In the genomic region with DNA sequence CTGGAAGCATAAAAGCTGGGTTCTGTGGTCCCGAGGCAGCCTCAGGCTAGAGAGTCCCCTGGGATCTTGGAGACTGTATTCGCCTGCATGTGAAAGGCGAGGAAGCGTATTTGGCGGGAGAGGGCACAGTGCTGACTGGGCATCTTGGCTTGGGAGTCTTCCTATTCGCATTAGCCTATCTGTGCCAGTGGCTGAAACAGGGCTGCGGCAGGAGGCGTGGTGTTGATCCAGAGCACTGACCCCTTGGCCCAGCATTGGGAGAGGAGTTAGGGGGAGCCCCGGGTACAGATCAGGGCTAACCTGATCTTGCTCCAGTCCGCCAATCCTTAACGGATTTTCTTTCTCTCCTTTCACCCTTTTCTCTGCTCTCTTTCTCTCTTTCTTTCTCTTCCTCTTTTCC, we compare ENCODE assay signal across 8 mouse cellular contexts. TPM values are rescaled to one million over a fixed set of nuclear protein-coding genes. Genes with fewer than 3 reads are reported as not detected.
A peak's percentile ranks its signal among the peaks of the same experiment; 100 is the strongest.
DNase-seq lines count a peak whose midpoint lies in the region; ATAC-seq lines count a peak whose summit lies in the region.
"Had no signal": no experiment of that assay in that cellular context is flagged by ENCODE, and none has a peak within 500 bp of the region (broad histone marks: within the 10 kb centered on the region; RNA-seq: fewer than 3 reads in every experiment).

No protein-coding gene starts in this region.

- H3K27me3 ChIP-seq in lung, embryonic 16.5 days (ENCODE audit: control insufficient read depth, insufficient read depth, low read depth, low read length): peaks cover 22% of the 10 kb centered on the region
- H3K27me3 ChIP-seq in hindbrain, embryonic 14.5 days (ENCODE audit: control insufficient read depth, insufficient read depth, low read length): no peaks in the 10 kb centered on the region

- no peak overlapping the region for H3K27ac ChIP-seq in lung, embryonic 16.5 days (ENCODE audit: low read length)
- peak overlapping the region; percentile 86 for H3K27ac ChIP-seq in hindbrain, embryonic 14.5 days

- H3K9ac ChIP-seq in lung, embryonic 16.5 days (ENCODE audit: low read length): no peak overlapping the region
- H3K9ac ChIP-seq in hindbrain, embryonic 14.5 days: peak overlapping the region; percentile 92

- 10% methylated on average over 11 of the region's 11 CpGs for WGBS in lung, embryonic 16.5 days
- WGBS in hindbrain, embryonic 14.5 days: 4% methylated on average over 11 of the region's 11 CpGs

- H3K36me3 ChIP-seq in lung, embryonic 16.5 days (ENCODE audit: control insufficient read depth, insufficient read depth, low read length): no peaks in the 10 kb centered on the region
- H3K36me3 ChIP-seq in hindbrain, embryonic 14.5 days (replicated peaks; ENCODE audit: control insufficient read depth, insufficient read depth): no peaks in the 10 kb centered on the region

- ATAC-seq in lung, embryonic 16.5 days (ENCODE audit: low read depth): no peak
- peak; percentile 73 for ATAC-seq in hindbrain, embryonic 14.5 days (ENCODE audit: low FRiP score)

- H3K4me3 ChIP-seq in lung, embryonic 16.5 days (ENCODE audit: low read length): no peak overlapping the region
- H3K4me3 ChIP-seq in hindbrain, embryonic 14.5 days (replicated peaks; ENCODE audit: low read length): peak overlapping the region; percentile 60

- no peaks in the 10 kb centered on the region for H3K9me3 ChIP-seq in lung, embryonic 16.5 days (ENCODE audit: control insufficient read depth, low read length)
- no peaks in the 10 kb centered on the region for H3K9me3 ChIP-seq in hindbrain, embryonic 14.5 days (ENCODE audit: control insufficient read depth, low read length)

- peak overlapping the region; percentile 42; the same call in 1 of the 2 replicates for H3K4me2 ChIP-seq in lung, embryonic 16.5 days (ENCODE audit: low read depth, low read length)
- H3K4me2 ChIP-seq in hindbrain, embryonic 14.5 days (replicated peaks): peak overlapping the region; percentile 53

- no peak for DNase-seq in lung, postnatal 10 days
- peak; percentile 55 for DNase-seq in embryo, embryonic 10 days (ENCODE audit: low spot score)
- peak; percentile 49 for DNase-seq in hindbrain, embryonic 14.5 days (ENCODE audit: low spot score)
- DNase-seq in retina, postnatal 7 days (ENCODE audit: low read depth, low spot score): peak; percentile 27
- DNase-seq in thymus, postnatal 0 days (ENCODE audit: low spot score): no peak
- DNase-seq in adrenal gland, adult 8-10 months: no peak
- DNase-seq: liver had no signal

- no peaks in the 10 kb centered on the region for H3K4me1 ChIP-seq in lung, embryonic 16.5 days (replicated peaks; ENCODE audit: control insufficient read depth, insufficient read depth, low read length)
- H3K4me1 ChIP-seq in hindbrain, embryonic 14.5 days (replicated peaks; ENCODE audit: control insufficient read depth, insufficient read depth, low read length): peaks cover 18% of the 10 kb centered on the region

RNA-seq across cellular contexts. Expression of a gene that starts 28.7 kb away (rescaled TPM):
- 7.4 and 8.1 TPM in 2 replicates for polyA plus RNA-seq in lung, embryonic 16.5 days (2015; fragmentation: Nextera tagmentation; extraction: Ambion mirVana)
- polyA plus RNA-seq in hindbrain, embryonic 14.5 days (2014; fragmentation: Nextera tagmentation; extraction: Ambion mirVana): 55.1 and 56.6 TPM in 2 replicates
- 2.7 and 3.2 TPM in 2 replicates for polyA plus RNA-seq in thymus, postnatal 0 days (2015; fragmentation: Nextera tagmentation; extraction: Ambion mirVana)
- 10 to 100 TPM in 2 of 4 experiments, 1 to 10 TPM in 2; 7.6 to 17.8 (median 12.5) TPM for total RNA-seq in adrenal gland, adult 8-10 months (2022)

Comparison
In these comparisons a context has a peak if more than half of its experiments do, and no peak if none do; other contexts are left out.
1. DNase-seq: peak in embryo, embryonic 10 days (single experiment), hindbrain, embryonic 14.5 days (single experiment) and retina, postnatal 7 days (single experiment); none in lung, postnatal 10 days (single experiment), thymus, postnatal 0 days (single experiment) and adrenal gland, adult 8-10 months (single experiment).